Mouse (Mus musculus): ENCODE measurements around the gene Calm4. TPM values are rescaled to one million over a fixed set of nuclear protein-coding genes. Genes with fewer than 3 reads are reported as not detected.
"Not testable (repeated sequence)": the region's sequence is repeated elsewhere in the genome, so short reads cannot be mapped to it uniquely, and the experiment has no call there.

The Calm4 gene
- polyA plus RNA-seq, 1 experiment = not detected

DNA sequence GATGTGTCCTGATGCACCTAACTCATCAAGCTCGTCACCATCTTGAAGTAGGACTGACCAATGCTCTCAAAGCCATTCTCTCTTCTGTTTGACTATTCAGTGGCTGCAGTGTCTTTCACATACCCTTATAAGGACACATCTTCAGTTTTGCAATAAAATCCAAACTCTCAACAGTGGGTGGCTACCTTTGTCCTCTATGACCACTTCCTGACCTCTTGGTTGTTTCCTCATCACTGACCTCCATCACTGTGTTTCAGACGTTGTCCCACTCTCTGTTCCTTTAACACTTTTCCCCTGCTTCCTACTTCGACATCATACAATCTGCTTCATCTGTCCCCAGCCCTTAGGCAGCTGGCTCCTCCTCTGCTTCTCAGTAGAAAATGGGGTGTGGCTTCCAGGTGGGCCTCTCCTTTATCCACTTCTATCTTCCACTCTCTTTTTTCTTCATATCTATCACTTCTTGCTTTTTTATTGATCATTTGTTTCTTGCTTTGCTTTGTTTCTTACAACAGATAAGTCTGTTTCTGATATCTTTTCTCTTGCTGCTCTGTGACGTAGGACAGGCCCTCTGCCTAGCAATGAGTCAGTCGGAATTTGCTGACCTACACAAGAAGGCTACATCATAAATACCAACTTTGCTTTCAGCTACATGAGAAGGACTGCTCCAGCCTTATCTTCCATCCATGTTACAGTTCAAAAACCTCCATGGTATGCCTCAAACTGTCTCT is 19.4 kb upstream of the Calm4 start:
- H3K9me3 ChIP-seq (ENCODE audit: control insufficient read depth, low read length) = no peaks in the 10 kb centered on the region
- H3K36me3 ChIP-seq (ENCODE audit: control insufficient read depth) = no peaks in the 10 kb centered on the region
- H3K4me3 ChIP-seq (replicated peaks) = no peak overlapping the region
- H3K27me3 ChIP-seq (ENCODE audit: control insufficient read depth) = no peaks in the 10 kb centered on the region
- no peak for TF ChIP-seq GATA1 (IDR thresholded peaks at IDR 0.05; ENCODE audit: low read length)
- TF ChIP-seq TAL1 (IDR thresholded peaks at IDR 0.05; ENCODE audit: low read length) = no peak
- H3K4me1 ChIP-seq (ENCODE audit: control insufficient read depth) = no peaks in the 10 kb centered on the region

- H3K9me3 ChIP-seq (ENCODE audit: control insufficient read depth, low read length) = no peaks in the 10 kb centered on the region
- H3K4me1 ChIP-seq (ENCODE audit: control insufficient read depth) = no peaks in the 10 kb centered on the region
- no peak for TF ChIP-seq TAL1 (IDR thresholded peaks at IDR 0.05; ENCODE audit: low read length)
- TF ChIP-seq GATA1 (IDR thresholded peaks at IDR 0.05; ENCODE audit: low read length) = no peak
- no peaks in the 10 kb centered on the region for H3K27me3 ChIP-seq (ENCODE audit: control insufficient read depth)
- no peak overlapping the region for H3K4me3 ChIP-seq (replicated peaks)
- no peaks in the 10 kb centered on the region for H3K36me3 ChIP-seq (ENCODE audit: control insufficient read depth)
These were observed 18.8 kb upstream of the Calm4 start for GRCm38 (mm10) chr13:3818740-3819076.

DNA sequence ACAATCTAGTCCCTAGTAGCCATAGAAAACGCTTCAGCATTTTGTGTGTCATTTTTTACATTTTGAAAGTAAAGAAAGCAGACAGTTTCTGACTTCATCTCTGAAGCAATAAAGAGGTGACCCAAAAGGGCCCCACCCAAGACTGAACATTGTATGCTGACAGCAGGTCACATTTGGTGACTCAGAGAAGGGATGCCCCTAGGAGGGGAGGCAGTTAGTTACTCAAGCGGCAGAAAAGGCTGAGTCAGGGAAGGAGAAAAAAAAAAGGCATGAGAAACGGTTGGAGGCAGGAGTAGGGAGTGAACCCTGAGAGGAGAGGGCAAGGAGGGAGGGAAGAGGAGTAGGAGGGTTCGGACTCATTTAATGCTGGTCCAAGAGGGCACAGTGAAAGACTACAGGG is 15.5 kb upstream of the Calm4 start:
- TF ChIP-seq TAL1 (IDR thresholded peaks at IDR 0.05; ENCODE audit: low read length) = no peak
- TF ChIP-seq GATA1 (IDR thresholded peaks at IDR 0.05; ENCODE audit: low read length) = no peak
- no peaks in the 10 kb centered on the region for H3K9me3 ChIP-seq (ENCODE audit: control insufficient read depth, low read length)
- H3K4me1 ChIP-seq (ENCODE audit: control insufficient read depth) = no peaks in the 10 kb centered on the region
- H3K36me3 ChIP-seq (ENCODE audit: control insufficient read depth) = no peaks in the 10 kb centered on the region
- H3K4me3 ChIP-seq (replicated peaks) = no peak overlapping the region
- H3K27me3 ChIP-seq (ENCODE audit: control insufficient read depth) = no peaks in the 10 kb centered on the region

- TF ChIP-seq GATA1 (IDR thresholded peaks at IDR 0.05; ENCODE audit: low read length) = no peak
- no peak for TF ChIP-seq TAL1 (IDR thresholded peaks at IDR 0.05; ENCODE audit: low read length)
- Histone ChIP-seq H3K36me3 (ENCODE audit: control insufficient read depth) (no peaks in the 10 kb centered on the region), H3K27me3 (ENCODE audit: control insufficient read depth) (0 out of 2 replicates have a peak, but pooled peaks cover 2% of the 10 kb centered on the region), H3K4me3 (replicated peaks) (no peak overlapping the region), H3K4me1 (ENCODE audit: control insufficient read depth) (no peaks in the 10 kb centered on the region), H3K9me3 (ENCODE audit: control insufficient read depth, low read length) (no peaks in the 10 kb centered on the region)
These were observed 11.8 kb upstream of the Calm4 start for GRCm38 (mm10) chr13:3825726-3826125.

GRCm38 (mm10) chr13:3831546-3831945 is 6.0 kb upstream of the Calm4 start:
- TF ChIP-seq GATA1 (IDR thresholded peaks at IDR 0.05; ENCODE audit: low read length) = no peak
- TF ChIP-seq TAL1 (IDR thresholded peaks at IDR 0.05; ENCODE audit: low read length) = no peak

DNA sequence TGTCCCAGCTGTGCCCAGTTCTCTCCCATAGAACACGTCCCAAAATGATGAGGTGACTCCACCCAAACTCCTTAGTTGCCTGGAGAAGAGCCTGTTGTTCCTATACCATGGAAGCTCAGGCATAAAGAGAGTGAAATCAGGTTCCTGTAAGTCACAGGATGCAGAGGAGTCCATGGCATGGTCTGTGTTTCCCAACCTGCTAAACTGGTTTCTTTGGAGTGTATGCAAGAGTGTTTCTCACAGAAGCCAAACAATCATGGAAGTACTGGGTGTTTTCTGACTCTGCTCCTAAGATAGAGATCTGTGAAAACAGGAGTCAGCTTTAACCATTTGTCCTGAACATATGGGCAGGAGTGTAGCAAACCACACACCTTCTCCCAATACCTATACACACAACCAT is 5.6 kb upstream of the Calm4 start:
- Histone ChIP-seq H3K9me3 (ENCODE audit: control insufficient read depth, low read length) (no peaks in the 10 kb centered on the region), H3K4me3 (replicated peaks) (no peak overlapping the region), H3K27me3 (ENCODE audit: control insufficient read depth) (peaks cover 7% of the 10 kb centered on the region), H3K4me1 (ENCODE audit: control insufficient read depth) (no peaks in the 10 kb centered on the region), H3K36me3 (ENCODE audit: control insufficient read depth) (no peaks in the 10 kb centered on the region)
- no peak for TF ChIP-seq TAL1 (IDR thresholded peaks at IDR 0.05; ENCODE audit: low read length)
- TF ChIP-seq GATA1 (IDR thresholded peaks at IDR 0.05; ENCODE audit: low read length) = no peak

More at GRCm38 (mm10) chr13:3831546-3831945, 6.0 kb upstream of the Calm4 start:
- H3K4me3 ChIP-seq (replicated peaks) = no peak overlapping the region
- no peaks in the 10 kb centered on the region for H3K4me1 ChIP-seq (ENCODE audit: control insufficient read depth)
- H3K27me3 ChIP-seq (ENCODE audit: control insufficient read depth) = peaks cover 7% of the 10 kb centered on the region
- H3K9me3 ChIP-seq (ENCODE audit: control insufficient read depth, low read length) = no peaks in the 10 kb centered on the region
- H3K36me3 ChIP-seq (ENCODE audit: control insufficient read depth) = no peaks in the 10 kb centered on the region

- TF ChIP-seq TAL1 (IDR thresholded peaks at IDR 0.05; ENCODE audit: low read length) = no peak
- TF ChIP-seq GATA1 (IDR thresholded peaks at IDR 0.05; ENCODE audit: low read length) = no peak
These were observed 5.1 kb upstream of the Calm4 start for GRCm38 (mm10) chr13:3832450-3832849.

GRCm38 (mm10) chr13:3833644-3834043 is 3.9 kb upstream of the Calm4 start:
- H3K9me3 ChIP-seq (ENCODE audit: control insufficient read depth, low read length); H3K4me1 ChIP-seq (ENCODE audit: control insufficient read depth); H3K4me3 ChIP-seq (replicated peaks); H3K36me3 ChIP-seq (ENCODE audit: control insufficient read depth): not testable (repeated sequence)
- H3K27me3 ChIP-seq (ENCODE audit: control insufficient read depth) = peaks cover 16% of the 10 kb centered on the region

More at GRCm38 (mm10) chr13:3832450-3832849, 5.1 kb upstream of the Calm4 start:
- no peaks in the 10 kb centered on the region for H3K36me3 ChIP-seq (ENCODE audit: control insufficient read depth)
- H3K4me3 ChIP-seq (replicated peaks) = no peak overlapping the region
- no peaks in the 10 kb centered on the region for H3K4me1 ChIP-seq (ENCODE audit: control insufficient read depth)
- H3K9me3 ChIP-seq (ENCODE audit: control insufficient read depth, low read length) = no peaks in the 10 kb centered on the region
- peaks cover 7% of the 10 kb centered on the region for H3K27me3 ChIP-seq (ENCODE audit: control insufficient read depth)

- H3K9me3 ChIP-seq (ENCODE audit: control insufficient read depth, low read length) = not testable (repeated sequence)
These were observed 3.1 kb downstream of the Calm4 start for GRCm38 (mm10) chr13:3840662-3841061.

GRCm38 (mm10) chr13:3850330-3850729 is 12.8 kb downstream of the Calm4 start:
- no peaks in the 10 kb centered on the region for H3K9me3 ChIP-seq (ENCODE audit: control insufficient read depth, low read length)
- H3K36me3 ChIP-seq (ENCODE audit: control insufficient read depth) = no peaks in the 10 kb centered on the region
- no peaks in the 10 kb centered on the region for H3K4me1 ChIP-seq (ENCODE audit: control insufficient read depth)
- H3K27me3 ChIP-seq (ENCODE audit: control insufficient read depth) = peaks cover 24% of the 10 kb centered on the region
- no peak overlapping the region for H3K4me3 ChIP-seq (replicated peaks)
- TF ChIP-seq GATA1 (IDR thresholded peaks at IDR 0.05; ENCODE audit: low read length) (no peak), TAL1 (IDR thresholded peaks at IDR 0.05; ENCODE audit: low read length) (no peak)

More at GRCm38 (mm10) chr13:3840662-3841061, 3.1 kb downstream of the Calm4 start:
- not testable (repeated sequence) for H3K4me1 ChIP-seq (ENCODE audit: control insufficient read depth); H3K36me3 ChIP-seq (ENCODE audit: control insufficient read depth); H3K4me3 ChIP-seq (replicated peaks)
- H3K27me3 ChIP-seq (ENCODE audit: control insufficient read depth) = peaks cover 15% of the 10 kb centered on the region

DNA sequence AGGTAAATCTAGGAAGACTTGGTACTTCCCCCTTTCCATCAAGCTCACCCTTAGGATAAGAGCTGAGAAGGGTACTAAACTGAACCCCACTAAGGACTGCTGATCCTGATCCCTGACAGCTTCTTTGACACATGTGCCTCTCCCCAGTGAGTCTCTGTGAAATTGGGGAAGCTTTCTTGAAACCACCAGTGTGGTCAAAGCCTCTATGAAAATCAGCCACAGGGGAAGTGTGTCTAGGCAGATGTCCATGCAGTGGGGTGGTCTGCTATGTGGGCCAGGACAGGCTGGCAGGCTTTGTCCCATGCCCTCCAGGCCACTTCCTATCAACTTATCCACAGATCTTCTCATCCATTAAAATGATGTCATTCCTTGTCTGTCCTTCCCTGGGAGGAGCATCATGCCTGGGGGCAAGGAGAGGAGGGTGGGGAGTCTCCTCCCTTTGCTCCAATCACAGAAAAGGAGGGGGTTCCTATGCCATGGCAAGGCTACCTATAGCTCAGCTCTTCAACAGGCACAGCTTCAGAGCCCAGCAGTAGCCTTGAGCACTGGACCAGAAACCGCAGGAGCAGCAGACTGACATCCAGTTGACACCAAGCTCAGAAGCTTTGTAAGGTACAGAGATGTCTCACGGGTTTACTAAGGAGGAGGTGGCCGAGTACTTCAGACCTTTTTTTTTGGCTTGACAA is 16.2 kb downstream of the Calm4 start, which contains the start of gene Calm5:
TSS of gene Calm5 (plus strand) at position 526 of the 686 bp plus-strand sequence.
- H3K27me3 ChIP-seq (ENCODE audit: control insufficient read depth) = peaks cover 30% of the 10 kb centered on the region
- not testable (repeated sequence) for H3K36me3 ChIP-seq (ENCODE audit: control insufficient read depth); H3K9me3 ChIP-seq (ENCODE audit: control insufficient read depth, low read length); H3K4me3 ChIP-seq (replicated peaks); H3K4me1 ChIP-seq (ENCODE audit: control insufficient read depth)
